Mouse (Mus musculus): ENCODE measurements around the gene Epsti1. TPM values are rescaled to one million over a fixed set of nuclear protein-coding genes. Genes with fewer than 3 reads are reported as not detected.
"Not testable (repeated sequence)": the region's sequence is repeated elsewhere in the genome, so short reads cannot be mapped to it uniquely, and the experiment has no call there.

Epsti1 gene
- polyA plus RNA-seq, 1 experiment from 2014 or later: 0.72 TPM

GRCm38 (mm10) chr14:77877876-77878275 lies 26.2 kb upstream of the Epsti1 start:
- WGBS: 90% methylated on average over 1 of the region's 2 CpGs
- not testable (repeated sequence) for H3K36me3 ChIP-seq; H3K4me2 ChIP-seq; H3K9me3 ChIP-seq (replicated peaks); H3K4me3 ChIP-seq; ATAC-seq (replicated peaks; ENCODE audit: insufficient number of reproducible peaks, insufficient read depth, low FRiP score, low read depth); H3K27ac ChIP-seq; H3K27me3 ChIP-seq; H3K9ac ChIP-seq
- peaks cover 10% of the 10 kb centered on the region for H3K4me1 ChIP-seq (replicated peaks)

GRCm38 (mm10) chr14:77881998-77882397 lies 22.0 kb upstream of the Epsti1 start:
- 72% methylated on average over 1 of the region's 1 CpGs for whole genome bisulfite sequencing
- no peak overlapping the region for H3K4me2 ChIP-seq
- H3K27me3 ChIP-seq: no peaks in the 10 kb centered on the region
- H3K4me3 ChIP-seq: no peak overlapping the region
- no peaks in the 10 kb centered on the region for H3K36me3 ChIP-seq
- no peaks in the 10 kb centered on the region for H3K9me3 ChIP-seq (replicated peaks)
- no peak overlapping the region for H3K9ac ChIP-seq
- H3K4me1 ChIP-seq (replicated peaks): no peaks in the 10 kb centered on the region
- no peak for ATAC-seq (replicated peaks; ENCODE audit: insufficient number of reproducible peaks, insufficient read depth, low FRiP score, low read depth)
- H3K27ac ChIP-seq: no peak overlapping the region

GRCm38 (mm10) chr14:77882669-77883068 lies 21.4 kb upstream of the Epsti1 start:
- no peaks in the 10 kb centered on the region for H3K36me3 ChIP-seq
- H3K27me3 ChIP-seq: no peaks in the 10 kb centered on the region
- no peak overlapping the region for H3K4me3 ChIP-seq
- no peak overlapping the region for H3K9ac ChIP-seq
- H3K9me3 ChIP-seq (replicated peaks): no peaks in the 10 kb centered on the region
- H3K4me2 ChIP-seq: no peak overlapping the region
- ATAC-seq (replicated peaks; ENCODE audit: insufficient number of reproducible peaks, insufficient read depth, low FRiP score, low read depth): no peak
- H3K4me1 ChIP-seq (replicated peaks): no peaks in the 10 kb centered on the region
- 74% methylated on average over 6 of the region's 6 CpGs for WGBS
- no peak overlapping the region for H3K27ac ChIP-seq

- Histone ChIP-seq H3K36me3 (no peaks in the 10 kb centered on the region), H3K27me3 (no peaks in the 10 kb centered on the region), H3K27ac (no peak overlapping the region), H3K4me1 (replicated peaks) (no peaks in the 10 kb centered on the region), H3K4me3 (no peak overlapping the region), H3K9ac (no peak overlapping the region), H3K4me2 (no peak overlapping the region), H3K9me3 (replicated peaks) (no peaks in the 10 kb centered on the region)
- no peak for ATAC-seq (replicated peaks; ENCODE audit: insufficient number of reproducible peaks, insufficient read depth, low FRiP score, low read depth)
- WGBS: 76% methylated on average over 3 of the region's 3 CpGs
These were observed 17.7 kb upstream of the Epsti1 start for GRCm38 (mm10) chr14:77886376-77886775.

- Histone ChIP-seq H3K4me3 (no peak overlapping the region), H3K9ac (no peak overlapping the region), H3K27me3 (no peaks in the 10 kb centered on the region), H3K36me3 (no peaks in the 10 kb centered on the region), H3K9me3 (replicated peaks) (no peaks in the 10 kb centered on the region), H3K4me2 (no peak overlapping the region), H3K27ac (no peak overlapping the region), H3K4me1 (replicated peaks) (no peaks in the 10 kb centered on the region)
- 71% methylated on average over 4 of the region's 4 CpGs for WGBS
- ATAC-seq (replicated peaks; ENCODE audit: insufficient number of reproducible peaks, insufficient read depth, low FRiP score, low read depth): no peak
These were observed 17.1 kb upstream of the Epsti1 start for GRCm38 (mm10) chr14:77886941-77887340.

GRCm38 (mm10) chr14:77889911-77890310 lies 14.1 kb upstream of the Epsti1 start:
- Histone ChIP-seq H3K4me3 (no peak overlapping the region), H3K9me3 (replicated peaks) (no peaks in the 10 kb centered on the region), H3K36me3 (no peaks in the 10 kb centered on the region), H3K4me2 (no peak overlapping the region), H3K4me1 (replicated peaks) (no peaks in the 10 kb centered on the region), H3K9ac (no peak overlapping the region), H3K27me3 (no peaks in the 10 kb centered on the region), H3K27ac (no peak overlapping the region)
- 88% methylated on average over 7 of the region's 7 CpGs for WGBS
- ATAC-seq (replicated peaks; ENCODE audit: insufficient number of reproducible peaks, insufficient read depth, low FRiP score, low read depth): no peak

GRCm38 (mm10) chr14:77895951-77896350 lies 8.1 kb upstream of the Epsti1 start:
- Histone ChIP-seq H3K36me3 (no peaks in the 10 kb centered on the region), H3K9ac (no peak overlapping the region), H3K9me3 (replicated peaks) (no peaks in the 10 kb centered on the region), H3K4me3 (no peak overlapping the region), H3K4me1 (replicated peaks) (no peaks in the 10 kb centered on the region), H3K27ac (no peak overlapping the region), H3K4me2 (no peak overlapping the region), H3K27me3 (no peaks in the 10 kb centered on the region)
- ATAC-seq (replicated peaks; ENCODE audit: insufficient number of reproducible peaks, insufficient read depth, low FRiP score, low read depth): no peak
- 84% methylated on average over 3 of the region's 3 CpGs for WGBS

GRCm38 (mm10) chr14:77902541-77902940 lies 1.5 kb upstream of the Epsti1 start:
- Histone ChIP-seq H3K4me2 (no peak overlapping the region), H3K9me3 (replicated peaks) (no peaks in the 10 kb centered on the region), H3K27me3 (no peaks in the 10 kb centered on the region), H3K36me3 (no peaks in the 10 kb centered on the region), H3K4me1 (replicated peaks) (no peaks in the 10 kb centered on the region), H3K4me3 (no peak overlapping the region), H3K27ac (no peak overlapping the region), H3K9ac (no peak overlapping the region)
- no peak for ATAC-seq (replicated peaks; ENCODE audit: insufficient number of reproducible peaks, insufficient read depth, low FRiP score, low read depth)
- 83% methylated on average over 3 of the region's 3 CpGs for WGBS

GRCm38 (mm10) chr14:77905466-77905865 lies 1.4 kb downstream of the Epsti1 start:
- Histone ChIP-seq H3K27me3 (no peaks in the 10 kb centered on the region), H3K4me3 (no peak overlapping the region), H3K27ac (no peak overlapping the region), H3K9ac (no peak overlapping the region), H3K4me1 (replicated peaks) (no peaks in the 10 kb centered on the region), H3K36me3 (no peaks in the 10 kb centered on the region), H3K4me2 (no peak overlapping the region), H3K9me3 (replicated peaks) (no peaks in the 10 kb centered on the region)
- ATAC-seq (replicated peaks; ENCODE audit: insufficient number of reproducible peaks, insufficient read depth, low FRiP score, low read depth): no peak
- WGBS: 41% methylated on average over 5 of the region's 5 CpGs

GRCm38 (mm10) chr14:77906586-77906985 lies 2.5 kb downstream of the Epsti1 start:
- Histone ChIP-seq H3K36me3 (no peaks in the 10 kb centered on the region), H3K4me2 (no peak overlapping the region), H3K27me3 (no peaks in the 10 kb centered on the region), H3K9ac (no peak overlapping the region), H3K4me3 (no peak overlapping the region), H3K4me1 (replicated peaks) (no peaks in the 10 kb centered on the region), H3K27ac (no peak overlapping the region), H3K9me3 (replicated peaks) (no peaks in the 10 kb centered on the region)
- 86% methylated on average over 5 of the region's 5 CpGs for WGBS
- no peak for ATAC-seq (replicated peaks; ENCODE audit: insufficient number of reproducible peaks, insufficient read depth, low FRiP score, low read depth)

- ATAC-seq (replicated peaks; ENCODE audit: insufficient number of reproducible peaks, insufficient read depth, low FRiP score, low read depth): no peak
- WGBS: 91% methylated on average over 5 of the region's 5 CpGs
- no peak overlapping the region for H3K4me3 ChIP-seq
- H3K36me3 ChIP-seq: no peaks in the 10 kb centered on the region
- no peaks in the 10 kb centered on the region for H3K9me3 ChIP-seq (replicated peaks)
- H3K27ac ChIP-seq: no peak overlapping the region
- H3K4me2 ChIP-seq: no peak overlapping the region
- no peak overlapping the region for H3K9ac ChIP-seq
- no peaks in the 10 kb centered on the region for H3K27me3 ChIP-seq
- no peaks in the 10 kb centered on the region for H3K4me1 ChIP-seq (replicated peaks)
These were observed 11.7 kb downstream of the Epsti1 start for GRCm38 (mm10) chr14:77915776-77916175.

- ATAC-seq (replicated peaks; ENCODE audit: insufficient number of reproducible peaks, insufficient read depth, low FRiP score, low read depth): no peak
- H3K27ac ChIP-seq: no peak overlapping the region
- H3K9me3 ChIP-seq (replicated peaks): no peaks in the 10 kb centered on the region
- H3K36me3 ChIP-seq: no peaks in the 10 kb centered on the region
- WGBS: 88% methylated on average over 8 of the region's 8 CpGs
- peaks cover 8% of the 10 kb centered on the region for H3K4me1 ChIP-seq (replicated peaks)
- H3K4me3 ChIP-seq: no peak overlapping the region
- no peak overlapping the region for H3K4me2 ChIP-seq
- no peak overlapping the region for H3K9ac ChIP-seq
- H3K27me3 ChIP-seq: no peaks in the 10 kb centered on the region
These were observed 17.6 kb downstream of the Epsti1 start for GRCm38 (mm10) chr14:77921641-77922040.
